Mouse (Mus musculus): Measurements from ENCODE around the gene Hoxd11. TPM values are rescaled to one million over a fixed set of nuclear protein-coding genes. Genes with fewer than 3 reads are reported as not detected.

Gene Hoxd11
- total RNA-seq, 2 experiments from 2014 or later, result not detected

Small RNA genes within 50 kb of the gene (microRNA-seq; reads per million reads assigned to microRNA genes)
- 0 reads per million in 2 experiments for gene Gm44463
- gene Mir10b, result 7.8 to 697 reads per million in 2 experiments

Other genes with a start within 250 kb of the Hoxd11 start
- gene Lnpk, start 100.1 kb upstream of the Hoxd11 start, total RNA-seq (2021), result 10 to 100 TPM; 16.8 to 18.8 TPM
- gene Evx2, start 20.0 kb upstream of the Hoxd11 start, total RNA-seq (2021), result not detected
- gene Hoxd13, start 11.2 kb upstream of the Hoxd11 start, total RNA-seq (2021), result not detected
- not detected for gene Hoxd12, start 4.5 kb upstream of the Hoxd11 start, total RNA-seq (2021)
- gene Hoxd10, start 12.4 kb downstream of the Hoxd11 start, total RNA-seq (2021), result under 1 TPM in 1 of 2 experiments, not detected in 1; 0.14 TPM
- under 1 TPM; 0.12 to 0.24 TPM for gene Hoxd9, start 18.2 kb downstream of the Hoxd11 start, total RNA-seq (2021)
- gene Hoxd8, start 25.1 kb downstream of the Hoxd11 start, total RNA-seq (2021), result 1 to 10 TPM; 1.5 to 1.6 TPM
- not detected for gene Hoxd3, start 32.4 kb downstream of the Hoxd11 start, total RNA-seq (2021)
- under 1 TPM; 0.36 to 0.51 TPM for gene Hoxd4, start 32.4 kb downstream of the Hoxd11 start, total RNA-seq (2021)
- under 1 TPM in 1 of 2 experiments, not detected in 1; 0.07 TPM for gene Gm28230, start 47.2 kb downstream of the Hoxd11 start, total RNA-seq (2021)
- gene Hoxd1, start 83.4 kb downstream of the Hoxd11 start, total RNA-seq (2021), result not detected
- 100 to 1,000 TPM; 104 to 121 TPM for gene Mtx2, start 146.2 kb downstream of the Hoxd11 start, total RNA-seq (2021)

Measured in heart, postnatal 14 days (tissue).